Mouse (Mus musculus) brain, embryonic 14.5 days (tissue): ENCODE results near the gene Sgms2.

Experiments
- CTCF ChIP-seq: fragments of 200-500 bp; IDR thresholded peaks from 2 replicates; pipeline ENCODE4 v1.5.1; 2012; ENCODE audit warnings: inconsistent platforms, mild to moderate bottlenecking, moderate library complexity, borderline replicate concordance; ENCODE audit not compliant: insufficient read depth, insufficient read length; ENCODE audit errors: extremely low read depth
- POLR2A ChIP-seq: fragments of 200-500 bp; IDR thresholded peaks from 2 replicates; pipeline ENCODE4 v1.6.1; 2012; ENCODE audit warnings: mild to moderate bottlenecking, inconsistent platforms, borderline replicate concordance; ENCODE audit not compliant: poor library complexity, insufficient read depth, insufficient read length, severe bottlenecking; ENCODE audit errors: extremely low read depth

GRCm38 (mm10) chr3:131302452-131303319 lies 188.5 kb downstream of the Sgms2 start, which contains the start of gene Cyp2u1:
- no peak for TF ChIP-seq CTCF
- TF ChIP-seq POLR2A, result peak; percentile 35; the same call in 1 of the 2 replicates
